ENCODE assay signal across 11 mouse cellular contexts in genomic region chr17:32621018-32621417, GRCm38 (mm10). TPM values are rescaled to one million over a fixed set of nuclear protein-coding genes. Genes with fewer than 3 reads are reported as not detected.
"Had no signal": no experiment of that assay in that cellular context is flagged by ENCODE, and none has a peak within 500 bp of the region (broad histone marks: within the 10 kb centered on the region; RNA-seq: fewer than 3 reads in every experiment).

Gene Cyp4f37 (plus strand): TSS chr17:32621309.

RNA-seq across cellular contexts. Expression of gene Cyp4f37, which starts in this region (rescaled TPM):
- total RNA-seq: midbrain, postnatal 0 days had no signal
- polyA plus RNA-seq: liver, embryonic 13.5 days; liver, embryonic 15.5 days; liver, postnatal 0 days; lung, embryonic 15.5 days; midbrain, embryonic 11.5 days; midbrain, postnatal 0 days; neural tube, embryonic 12.5 days; small intestine, adult 2 months; stomach, embryonic 14.5 days; stomach, embryonic 16.5 days; thymus, adult 2 months had no signal
